Mouse (Mus musculus): ENCODE data around the gene 4933428G20Rik. TPM values are rescaled to one million over a fixed set of nuclear protein-coding genes. Genes with fewer than 3 reads are reported as not detected.

The 4933428G20Rik gene
- polyA plus RNA-seq, 1 experiment from 2014 or later: 0.36 TPM

DNA sequence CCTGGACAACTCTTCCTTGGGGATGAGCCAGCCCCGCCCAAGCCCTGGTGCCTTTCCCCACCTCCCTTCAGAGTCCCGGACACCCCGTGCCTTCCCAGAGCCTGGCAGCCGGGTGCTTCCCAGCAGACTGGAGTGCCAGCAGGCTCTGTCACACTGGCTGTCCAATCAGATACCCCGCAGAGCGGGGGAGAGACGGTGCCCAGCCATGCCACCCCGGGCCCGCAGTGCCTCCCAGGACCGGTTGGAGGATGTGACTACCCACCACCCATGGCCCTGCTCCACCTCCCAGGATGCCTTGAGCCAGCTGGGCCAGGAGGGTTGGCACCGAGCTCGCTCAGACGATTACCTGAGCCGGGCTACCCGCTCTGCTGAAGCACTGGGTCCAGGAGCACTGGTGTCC, 48.5 kb downstream of the 4933428G20Rik start:
- H3K4me1 ChIP-seq (replicated peaks): peaks cover 25% of the 10 kb centered on the region
- H3K27ac ChIP-seq: peak overlapping the region; percentile 77; the same call in 1 of the 2 replicates
- WGBS: 95% methylated on average over 15 of the region's 15 CpGs
- H3K9ac ChIP-seq (replicated peaks): peak overlapping the region; percentile 57; the same call in 1 of the 2 replicates
- no peaks in the 10 kb centered on the region for H3K9me3 ChIP-seq
- 0 out of 2 replicates have a peak overlapping the region, but pooled peaks have one; percentile 73 for H3K4me2 ChIP-seq
- H3K27me3 ChIP-seq: no peaks in the 10 kb centered on the region
- no peak overlapping the region for H3K4me3 ChIP-seq (replicated peaks)
- peaks cover 73% of the 10 kb centered on the region for H3K36me3 ChIP-seq
- ATAC-seq (ENCODE audit: insufficient number of reproducible peaks, insufficient read depth, low FRiP score, low TSS enrichment, low read depth): no peak

GRCm38 (mm10) chr11:97450305-97450922, 49.7 kb downstream of the 4933428G20Rik start:
- H3K9me3 ChIP-seq: no peaks in the 10 kb centered on the region
- peak overlapping the region; percentile 57 for H3K9ac ChIP-seq (replicated peaks)
- no peak; the same call in none of the 2 replicates for ATAC-seq (ENCODE audit: insufficient number of reproducible peaks, insufficient read depth, low FRiP score, low TSS enrichment, low read depth)
- WGBS: 25% methylated on average over 10 of the region's 10 CpGs
- no peaks in the 10 kb centered on the region for H3K27me3 ChIP-seq
- H3K36me3 ChIP-seq: peaks cover 73% of the 10 kb centered on the region
- peak overlapping the region; percentile 49 for H3K4me3 ChIP-seq (replicated peaks)
- H3K4me1 ChIP-seq (replicated peaks): peaks cover 25% of the 10 kb centered on the region
- H3K4me2 ChIP-seq: peak overlapping the region; percentile 73
- peak overlapping the region; percentile 77 for H3K27ac ChIP-seq

DNA sequence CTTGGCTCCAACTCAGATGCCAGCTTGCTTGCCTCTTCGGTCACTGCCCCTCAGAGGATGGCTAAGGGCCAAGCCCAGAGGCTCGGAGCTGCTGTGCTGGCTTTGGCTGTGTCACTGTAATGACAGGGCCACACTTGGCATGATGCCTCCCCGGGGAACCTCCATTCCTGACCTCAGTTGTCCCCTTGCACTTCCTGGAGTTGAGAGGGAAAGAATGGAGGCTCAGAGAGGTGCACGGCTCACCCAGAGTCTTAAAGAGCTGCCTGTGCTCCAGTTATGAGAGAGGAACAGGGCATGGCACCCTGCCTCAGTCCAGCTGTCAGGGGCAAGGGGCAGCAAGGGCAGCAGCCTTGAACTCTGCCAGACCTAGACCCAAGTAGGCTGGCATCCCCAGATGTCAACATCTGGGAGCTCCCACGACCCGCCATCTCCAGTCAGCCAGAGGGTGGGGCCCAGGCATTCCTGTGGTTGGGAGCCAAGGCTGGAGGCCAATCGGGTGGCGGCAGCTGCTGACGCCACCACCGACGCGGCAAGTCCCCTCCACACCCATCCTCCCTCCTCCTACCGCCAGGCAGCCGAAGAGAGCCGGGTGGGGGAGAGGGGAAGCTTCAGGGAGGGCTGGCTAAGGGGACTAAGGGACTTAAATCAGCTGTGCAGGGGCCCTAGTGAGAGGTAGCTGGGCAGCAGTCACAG, 50.4 kb downstream of the 4933428G20Rik start:
- peak overlapping the region; percentile 73 for H3K4me2 ChIP-seq
- H3K9ac ChIP-seq (replicated peaks): peak overlapping the region; percentile 57
- H3K9me3 ChIP-seq: no peaks in the 10 kb centered on the region
- H3K4me1 ChIP-seq (replicated peaks): peaks cover 25% of the 10 kb centered on the region
- H3K36me3 ChIP-seq: peaks cover 71% of the 10 kb centered on the region
- peak; percentile 87 for ATAC-seq (ENCODE audit: insufficient number of reproducible peaks, insufficient read depth, low FRiP score, low TSS enrichment, low read depth)
- peak overlapping the region; percentile 77 for H3K27ac ChIP-seq
- H3K27me3 ChIP-seq: no peaks in the 10 kb centered on the region
- H3K4me3 ChIP-seq (replicated peaks): peak overlapping the region; percentile 49
- 15% methylated on average over 15 of the region's 15 CpGs for WGBS

GRCm38 (mm10) chr11:97448611-97449394, 51.3 kb downstream of the 4933428G20Rik start:
- no peak for ATAC-seq (ENCODE audit: insufficient number of reproducible peaks, insufficient read depth, low FRiP score, low TSS enrichment, low read depth)
- H3K9ac ChIP-seq (replicated peaks): no peak overlapping the region
- H3K4me2 ChIP-seq: no peak overlapping the region
- H3K4me3 ChIP-seq (replicated peaks): no peak overlapping the region
- WGBS: 89% methylated on average over 11 of the region's 11 CpGs
- H3K27ac ChIP-seq: no peak overlapping the region
- no peaks in the 10 kb centered on the region for H3K27me3 ChIP-seq
- H3K36me3 ChIP-seq: peaks cover 71% of the 10 kb centered on the region
- no peaks in the 10 kb centered on the region for H3K9me3 ChIP-seq
- peaks cover 25% of the 10 kb centered on the region for H3K4me1 ChIP-seq (replicated peaks)

DNA sequence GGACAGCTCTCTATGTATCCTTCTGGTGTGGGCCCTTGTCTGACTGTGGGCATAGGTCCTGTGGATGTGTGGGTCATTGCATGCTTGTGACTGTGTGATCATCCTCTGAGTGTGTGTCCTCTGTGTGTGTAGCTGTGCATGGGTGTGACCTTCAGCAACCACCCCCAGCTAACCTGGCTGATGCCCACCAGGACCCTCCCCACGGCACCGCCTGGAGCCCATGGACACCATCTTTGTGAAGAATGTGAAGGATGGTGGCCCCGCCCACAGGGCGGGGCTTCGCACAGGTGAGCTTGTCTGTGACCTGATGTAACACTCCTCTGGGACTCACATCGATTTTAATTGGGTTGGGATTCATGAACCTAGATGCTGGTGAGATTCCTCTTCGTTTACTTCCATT, 52.2 kb downstream of the 4933428G20Rik start:
- no peaks in the 10 kb centered on the region for H3K27me3 ChIP-seq
- H3K4me3 ChIP-seq (replicated peaks): no peak overlapping the region
- H3K9ac ChIP-seq (replicated peaks): no peak overlapping the region
- H3K27ac ChIP-seq: no peak overlapping the region
- H3K9me3 ChIP-seq: no peaks in the 10 kb centered on the region
- peaks cover 66% of the 10 kb centered on the region for H3K36me3 ChIP-seq
- no peak overlapping the region for H3K4me2 ChIP-seq
- ATAC-seq (ENCODE audit: insufficient number of reproducible peaks, insufficient read depth, low FRiP score, low TSS enrichment, low read depth): no peak
- 77% methylated on average over 7 of the region's 7 CpGs for WGBS
- H3K4me1 ChIP-seq (replicated peaks): peaks cover 28% of the 10 kb centered on the region

DNA sequence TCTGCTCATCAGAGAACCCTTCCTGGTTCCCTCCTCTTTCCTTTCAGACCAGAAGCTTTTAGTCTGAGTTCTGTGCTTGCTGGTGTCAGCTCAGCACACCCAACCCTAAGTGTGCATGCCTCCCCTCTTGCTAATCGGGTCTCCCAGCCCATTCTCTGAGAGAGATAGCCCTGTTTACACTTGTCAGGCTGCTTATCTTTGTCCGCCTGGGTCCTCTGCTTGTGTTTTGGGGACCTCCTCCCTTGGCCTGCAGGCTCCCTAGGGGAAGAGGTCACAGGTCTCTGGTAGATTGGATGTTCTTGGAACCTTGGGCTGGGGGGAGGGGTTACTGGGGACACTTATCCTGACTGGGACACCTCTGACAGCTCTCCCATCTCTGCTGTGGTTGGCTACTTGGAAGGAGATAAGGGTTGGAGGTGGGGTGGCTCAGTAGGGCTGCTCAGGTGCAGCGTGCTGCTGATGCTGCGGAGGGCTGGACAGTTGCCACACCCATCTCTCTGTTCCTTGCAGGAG, 54.1 kb downstream of the 4933428G20Rik start:
- Histone ChIP-seq H3K9ac (replicated peaks) (no peak overlapping the region), H3K4me1 (replicated peaks) (peaks cover 42% of the 10 kb centered on the region), H3K9me3 (no peaks in the 10 kb centered on the region), H3K27me3 (peaks cover 3% of the 10 kb centered on the region; the same call in 1 of the 2 replicates), H3K36me3 (peaks cover 48% of the 10 kb centered on the region), H3K4me2 (no peak overlapping the region), H3K4me3 (replicated peaks) (no peak overlapping the region), H3K27ac (0 out of 2 replicates have a peak overlapping the region, but pooled peaks have one; percentile 18)
- 70% methylated on average over 4 of the region's 4 CpGs for WGBS
- no peak for ATAC-seq (ENCODE audit: insufficient number of reproducible peaks, insufficient read depth, low FRiP score, low TSS enrichment, low read depth)

DNA sequence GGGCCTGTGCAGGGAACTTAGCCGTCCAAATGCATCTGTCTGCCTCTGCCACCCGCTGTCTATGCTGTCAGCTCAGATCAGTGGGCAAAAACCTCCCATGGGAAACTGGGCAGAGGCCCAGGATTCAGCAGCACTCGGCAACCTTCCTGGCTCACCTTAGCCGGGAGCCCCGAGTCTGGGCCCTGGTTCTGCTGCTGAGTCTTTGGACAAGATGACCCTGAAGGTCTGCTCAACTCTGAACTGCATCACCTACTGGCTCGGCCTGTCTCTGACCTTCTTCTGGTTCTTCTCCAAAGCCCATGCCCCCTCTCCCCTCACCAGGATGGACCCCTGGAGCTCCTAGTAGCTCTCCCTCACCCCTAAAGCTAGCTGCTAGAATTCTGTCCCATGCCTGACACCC, 54.5 kb downstream of the 4933428G20Rik start:
- Histone ChIP-seq H3K9me3 (no peaks in the 10 kb centered on the region), H3K4me2 (no peak overlapping the region), H3K36me3 (peaks cover 48% of the 10 kb centered on the region), H3K4me3 (replicated peaks) (no peak overlapping the region), H3K9ac (replicated peaks) (no peak overlapping the region), H3K4me1 (replicated peaks) (peaks cover 42% of the 10 kb centered on the region), H3K27me3 (peaks cover 8% of the 10 kb centered on the region; the same call in 1 of the 2 replicates), H3K27ac (peak overlapping the region; percentile 18; the same call in 1 of the 2 replicates)
- no peak for ATAC-seq (ENCODE audit: insufficient number of reproducible peaks, insufficient read depth, low FRiP score, low TSS enrichment, low read depth)
- WGBS: 82% methylated on average over 6 of the region's 6 CpGs

- Histone ChIP-seq H3K9ac (replicated peaks) (no peak overlapping the region), H3K36me3 (peaks cover 36% of the 10 kb centered on the region), H3K4me2 (peak overlapping the region; percentile 84; the same call in 1 of the 2 replicates), H3K4me1 (replicated peaks) (peaks cover 52% of the 10 kb centered on the region), H3K27me3 (peaks cover 23% of the 10 kb centered on the region), H3K4me3 (replicated peaks) (no peak overlapping the region), H3K9me3 (no peaks in the 10 kb centered on the region), H3K27ac (peak overlapping the region; percentile 73; the same call in 1 of the 2 replicates)
- 87% methylated on average over 11 of the region's 11 CpGs for WGBS
- ATAC-seq (ENCODE audit: insufficient number of reproducible peaks, insufficient read depth, low FRiP score, low TSS enrichment, low read depth): no peak
Observed at GRCm38 (mm10) chr11:97442891-97443675, 57.1 kb downstream of the 4933428G20Rik start.

DNA sequence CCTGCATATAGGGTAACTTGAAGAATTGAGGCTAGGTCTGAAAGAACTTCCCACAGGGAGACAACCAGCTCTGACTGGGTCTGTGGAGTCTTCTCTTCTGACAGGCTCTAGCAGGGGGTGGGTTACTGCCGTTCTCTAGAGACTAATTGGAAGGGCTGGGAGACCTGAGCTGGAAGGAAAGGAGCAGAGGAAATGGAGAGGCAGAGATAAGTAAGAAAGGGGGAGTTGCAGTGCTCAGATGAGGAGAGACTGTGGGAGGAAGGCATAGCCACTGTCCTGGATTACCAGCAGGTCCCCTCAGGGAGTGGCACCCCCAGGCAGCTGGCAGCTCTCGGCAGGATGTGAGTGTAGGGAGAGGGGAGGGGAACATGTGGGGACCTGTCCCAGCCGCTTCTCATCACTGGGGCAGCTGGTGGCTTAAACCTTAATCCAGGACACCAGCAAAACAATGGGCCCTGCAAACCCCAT, 58.4 kb downstream of the 4933428G20Rik start:
- WGBS: 12% methylated on average over 3 of the region's 3 CpGs
- no peak for ATAC-seq (ENCODE audit: insufficient number of reproducible peaks, insufficient read depth, low FRiP score, low TSS enrichment, low read depth)
- peak overlapping the region; percentile 84 for H3K4me2 ChIP-seq
- H3K27ac ChIP-seq: peak overlapping the region; percentile 73
- peak overlapping the region; percentile 37 for H3K9ac ChIP-seq (replicated peaks)
- peaks cover 23% of the 10 kb centered on the region for H3K27me3 ChIP-seq
- peaks cover 62% of the 10 kb centered on the region for H3K4me1 ChIP-seq (replicated peaks)
- H3K9me3 ChIP-seq: no peaks in the 10 kb centered on the region
- H3K36me3 ChIP-seq: peaks cover 30% of the 10 kb centered on the region
- H3K4me3 ChIP-seq (replicated peaks): peak overlapping the region; percentile 69

GRCm38 (mm10) chr11:97441036-97441657, 59.0 kb downstream of the 4933428G20Rik start:
- Histone ChIP-seq H3K9me3 (no peaks in the 10 kb centered on the region), H3K27ac (peak overlapping the region; percentile 73; the same call in 1 of the 2 replicates), H3K9ac (replicated peaks) (peak overlapping the region; percentile 77; the same call in 1 of the 2 replicates), H3K4me1 (replicated peaks) (peaks cover 67% of the 10 kb centered on the region), H3K4me3 (replicated peaks) (peak overlapping the region; percentile 69), H3K36me3 (peaks cover 25% of the 10 kb centered on the region), H3K4me2 (peak overlapping the region; percentile 84), H3K27me3 (peaks cover 23% of the 10 kb centered on the region)
- WGBS: 59% methylated on average over 15 of the region's 15 CpGs
- no peak for ATAC-seq (ENCODE audit: insufficient number of reproducible peaks, insufficient read depth, low FRiP score, low TSS enrichment, low read depth)
